Mouse (Mus musculus) small intestine, adult 2 months (tissue): Measurements from ENCODE around the gene Rgs8.

Source experiments
- CTCF ChIP-seq: fragments of 200-500 bp; IDR thresholded peaks from 2 replicates; pipeline ENCODE4 v1.5.1; 2012; ENCODE audit warnings: low read depth, mild to moderate bottlenecking, control low read depth, inconsistent platforms, low read length, moderate library complexity, mixed read lengths; ENCODE audit not compliant: insufficient replicate concordance, insufficient read length; ENCODE audit errors: extremely low read depth
- POLR2A ChIP-seq: fragments of 200-500 bp; IDR thresholded peaks from 2 replicates; pipeline ENCODE4 v1.6.1; 2012; ENCODE audit warnings: low read depth, mild to moderate bottlenecking, control low read depth, inconsistent platforms, low read length, moderate library complexity

DNA sequence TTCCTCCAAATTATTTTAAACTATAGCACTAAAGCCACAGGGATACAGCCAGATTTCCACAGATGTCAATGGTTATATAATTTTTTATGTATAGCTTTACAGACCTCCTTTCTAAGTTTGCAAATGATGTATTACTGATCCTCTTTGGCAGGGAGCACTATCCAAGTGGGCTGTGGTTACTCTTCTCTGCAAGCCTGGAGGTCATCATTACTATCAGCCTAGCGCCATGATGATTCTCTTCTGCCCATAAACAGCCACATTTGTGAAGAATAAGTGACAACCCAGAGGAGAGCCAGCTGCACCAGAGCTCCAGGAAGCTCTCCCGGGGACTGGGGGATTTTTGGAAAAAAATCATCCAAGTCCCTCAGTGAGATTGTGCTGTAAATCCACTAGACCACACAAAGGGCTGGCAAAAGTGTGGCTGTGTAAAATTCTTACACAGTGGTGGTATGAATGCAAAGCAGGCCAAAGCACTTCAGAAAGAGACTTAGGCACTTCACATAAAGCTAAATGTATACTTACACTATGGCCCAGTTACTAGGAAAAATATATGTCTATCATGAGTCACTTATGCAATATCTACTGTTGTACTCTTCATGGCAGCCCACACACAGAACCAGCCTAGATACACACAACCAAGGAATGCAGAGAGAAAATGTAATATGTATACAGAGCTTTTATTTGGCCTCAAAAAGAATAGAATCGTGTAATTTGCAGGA, 58.9 kb downstream of the Rgs8 start:
- TF ChIP-seq CTCF (no peak), POLR2A (no peak)
